Mouse (Mus musculus): ENCODE measurements around the gene Stat2. TPM values are rescaled to one million over a fixed set of nuclear protein-coding genes. Genes with fewer than 3 reads are reported as not detected.
A peak's percentile ranks its signal among the peaks of the same experiment; 100 is the strongest.

Stat2 gene
- polyA plus RNA-seq, 1 experiment from 2014 or later, result 16.7 TPM

GRCm38 (mm10) chr10:128336597-128336996 lies 66.2 kb downstream of the Stat2 start:
- no peaks in the 10 kb centered on the region for H3K36me3 ChIP-seq (ENCODE audit: control insufficient read depth, insufficient read depth, low read length)
- peak overlapping the region; percentile 91; the same call in 1 of the 2 replicates for H3K4me2 ChIP-seq
- H3K9me3 ChIP-seq (ENCODE audit: control insufficient read depth, low read length), result no peaks in the 10 kb centered on the region
- no peak overlapping the region for H3K4me3 ChIP-seq (ENCODE audit: low read depth, low read length)
- ATAC-seq (ENCODE audit: low FRiP score) (no peak), DNase-seq (ENCODE audit: low spot score, missing footprints) (peak; percentile 8)
- H3K9ac ChIP-seq (ENCODE audit: low read length), result no peak overlapping the region
- H3K27me3 ChIP-seq (ENCODE audit: control insufficient read depth, insufficient read depth, low read length), result no peaks in the 10 kb centered on the region
- peaks cover 14% of the 10 kb centered on the region for H3K4me1 ChIP-seq (ENCODE audit: control insufficient read depth, insufficient read depth, low read length)
- 90% methylated on average over 3 of the region's 3 CpGs for WGBS
- H3K27ac ChIP-seq (ENCODE audit: low read depth, low read length), result no peak overlapping the region

GRCm38 (mm10) chr10:128337306-128338181 lies 67.2 kb downstream of the Stat2 start, which contains the start of gene Cs:
Gene Cs (plus strand): TSS chr10:128337734.
- Histone ChIP-seq H3K4me3 (ENCODE audit: low read depth, low read length) (peak within 1 kb of the TSS; percentile 98), H3K9me3 (ENCODE audit: control insufficient read depth, low read length) (no peaks in the 10 kb centered on the region), H3K27me3 (ENCODE audit: control insufficient read depth, insufficient read depth, low read length) (no peaks in the 10 kb centered on the region), H3K36me3 (ENCODE audit: control insufficient read depth, insufficient read depth, low read length) (no peaks in the 10 kb centered on the region), H3K4me1 (ENCODE audit: control insufficient read depth, insufficient read depth, low read length) (peaks cover 14% of the 10 kb centered on the region), H3K9ac (ENCODE audit: low read length) (peak within 1 kb of the TSS; percentile 94), H3K4me2 (peak within 1 kb of the TSS; percentile 91), H3K27ac (ENCODE audit: low read depth, low read length) (peak within 1 kb of the TSS; percentile 83)
- WGBS, result 1% methylated on average over 61 of the region's 61 CpGs
- ATAC-seq (ENCODE audit: low FRiP score) (peak; percentile 99), DNase-seq (ENCODE audit: low spot score, missing footprints) (peak; percentile 98)

- Histone ChIP-seq H3K36me3 (ENCODE audit: control insufficient read depth, insufficient read depth, low read length) (no peaks in the 10 kb centered on the region), H3K27ac (ENCODE audit: low read depth, low read length) (peak overlapping the region; percentile 83), H3K27me3 (ENCODE audit: control insufficient read depth, insufficient read depth, low read length) (no peaks in the 10 kb centered on the region), H3K4me1 (ENCODE audit: control insufficient read depth, insufficient read depth, low read length) (peaks cover 14% of the 10 kb centered on the region), H3K9me3 (ENCODE audit: control insufficient read depth, low read length) (no peaks in the 10 kb centered on the region), H3K4me3 (ENCODE audit: low read depth, low read length) (peak overlapping the region; percentile 98), H3K9ac (ENCODE audit: low read length) (peak overlapping the region; percentile 94), H3K4me2 (peak overlapping the region; percentile 91)
- DNase-seq (ENCODE audit: low spot score, missing footprints), result no peak
- ATAC-seq (ENCODE audit: low FRiP score), result no peak
- WGBS, result 26% methylated on average over 5 of the region's 5 CpGs
Observed at GRCm38 (mm10) chr10:128338415-128338814, 68.1 kb downstream of the Stat2 start.

- 73% methylated on average over 2 of the region's 2 CpGs for WGBS
- Histone ChIP-seq H3K36me3 (ENCODE audit: control insufficient read depth, insufficient read depth, low read length) (no peaks in the 10 kb centered on the region), H3K27ac (ENCODE audit: low read depth, low read length) (no peak overlapping the region), H3K27me3 (ENCODE audit: control insufficient read depth, insufficient read depth, low read length) (no peaks in the 10 kb centered on the region), H3K4me3 (ENCODE audit: low read depth, low read length) (peak overlapping the region; percentile 98; the same call in 1 of the 2 replicates), H3K4me1 (ENCODE audit: control insufficient read depth, insufficient read depth, low read length) (peaks cover 14% of the 10 kb centered on the region), H3K4me2 (peak overlapping the region; percentile 91), H3K9ac (ENCODE audit: low read length) (peak overlapping the region; percentile 94; the same call in 1 of the 2 replicates), H3K9me3 (ENCODE audit: control insufficient read depth, low read length) (no peaks in the 10 kb centered on the region)
- ATAC-seq (ENCODE audit: low FRiP score), result no peak
- no peak for DNase-seq (ENCODE audit: low spot score, missing footprints)
Observed at GRCm38 (mm10) chr10:128338948-128339347, 68.6 kb downstream of the Stat2 start.

- H3K4me3 ChIP-seq (ENCODE audit: low read depth, low read length), result no peak overlapping the region
- H3K36me3 ChIP-seq (ENCODE audit: control insufficient read depth, insufficient read depth, low read length), result no peaks in the 10 kb centered on the region
- 86% methylated on average over 2 of the region's 2 CpGs for WGBS
- ATAC-seq (ENCODE audit: low FRiP score), result no peak
- H3K9me3 ChIP-seq (ENCODE audit: control insufficient read depth, low read length), result no peaks in the 10 kb centered on the region
- no peak overlapping the region for H3K9ac ChIP-seq (ENCODE audit: low read length)
- no peak for DNase-seq (ENCODE audit: low spot score, missing footprints)
- H3K4me1 ChIP-seq (ENCODE audit: control insufficient read depth, insufficient read depth, low read length), result peaks cover 14% of the 10 kb centered on the region
- no peak overlapping the region for H3K4me2 ChIP-seq
- H3K27ac ChIP-seq (ENCODE audit: low read depth, low read length), result no peak overlapping the region
- no peaks in the 10 kb centered on the region for H3K27me3 ChIP-seq (ENCODE audit: control insufficient read depth, insufficient read depth, low read length)
Observed at GRCm38 (mm10) chr10:128340257-128340656, 69.9 kb downstream of the Stat2 start.

Other genes starting within 250 kb of the Stat2 start
- gene Naca, start 235.0 kb upstream of the Stat2 start, polyA plus RNA-seq (2014; fragmentation: Nextera tagmentation; extraction: Ambion mirVana), result 915 and 936 TPM in 2 replicates
- gene Ptges3, start 211.6 kb upstream of the Stat2 start, polyA plus RNA-seq (2014; fragmentation: Nextera tagmentation; extraction: Ambion mirVana), result 686 and 692 TPM in 2 replicates
- 2,316 and 2,383 TPM in 2 replicates for gene Atp5b, start 187.3 kb upstream of the Stat2 start, polyA plus RNA-seq (2014; fragmentation: Nextera tagmentation; extraction: Ambion mirVana)
- gene Baz2a, start 179.0 kb upstream of the Stat2 start, polyA plus RNA-seq (2014; fragmentation: Nextera tagmentation; extraction: Ambion mirVana), result 20.2 and 21.0 TPM in 2 replicates
- gene Rbms2, start 90.3 kb upstream of the Stat2 start, polyA plus RNA-seq (2014; fragmentation: Nextera tagmentation; extraction: Ambion mirVana), result 19.7 TPM in 2 replicates
- 0.72 and 0.82 TPM in 2 replicates for gene Gls2, start 76.1 kb upstream of the Stat2 start, polyA plus RNA-seq (2014; fragmentation: Nextera tagmentation; extraction: Ambion mirVana)
- gene Spryd4, start 58.8 kb upstream of the Stat2 start, polyA plus RNA-seq (2014; fragmentation: Nextera tagmentation; extraction: Ambion mirVana), result 25.7 and 27.5 TPM in 2 replicates
- gene Mip, start 44.7 kb upstream of the Stat2 start, polyA plus RNA-seq (2014; fragmentation: Nextera tagmentation; extraction: Ambion mirVana), result 0.12 TPM in 1 of 2 replicates, not detected in the other
- 48.1 and 52.5 TPM in 2 replicates for gene Timeless, start 38.5 kb upstream of the Stat2 start, polyA plus RNA-seq (2014; fragmentation: Nextera tagmentation; extraction: Ambion mirVana)
- gene Apon, start 16.5 kb upstream of the Stat2 start, polyA plus RNA-seq (2014; fragmentation: Nextera tagmentation; extraction: Ambion mirVana), result 0.22 and 0.57 TPM in 2 replicates
- not detected in 2 replicates for gene Apof, start 1.9 kb upstream of the Stat2 start, polyA plus RNA-seq (2014; fragmentation: Nextera tagmentation; extraction: Ambion mirVana)
- not detected in 2 replicates for gene Il23a, start 28.2 kb downstream of the Stat2 start, polyA plus RNA-seq (2014; fragmentation: Nextera tagmentation; extraction: Ambion mirVana)
- 37.2 and 37.5 TPM in 2 replicates for gene Pan2, start 32.8 kb downstream of the Stat2 start, polyA plus RNA-seq (2014; fragmentation: Nextera tagmentation; extraction: Ambion mirVana)
- 222 and 239 TPM in 2 replicates for gene Cnpy2, start 51.9 kb downstream of the Stat2 start, polyA plus RNA-seq (2014; fragmentation: Nextera tagmentation; extraction: Ambion mirVana)
- 236 and 248 TPM in 2 replicates for gene Cs, start 67.2 kb downstream of the Stat2 start, polyA plus RNA-seq (2014; fragmentation: Nextera tagmentation; extraction: Ambion mirVana)
- 23.1 and 23.4 TPM in 2 replicates for gene Coq10a, start 98.4 kb downstream of the Stat2 start, polyA plus RNA-seq (2014; fragmentation: Nextera tagmentation; extraction: Ambion mirVana)
- 7.5 and 8.6 TPM in 2 replicates for gene Ankrd52, start 106.6 kb downstream of the Stat2 start, polyA plus RNA-seq (2014; fragmentation: Nextera tagmentation; extraction: Ambion mirVana)
- gene Slc39a5, start 130.7 kb downstream of the Stat2 start, polyA plus RNA-seq (2014; fragmentation: Nextera tagmentation; extraction: Ambion mirVana), result not detected in 2 replicates
- 131 and 154 TPM in 2 replicates for gene Nabp2, start 140.9 kb downstream of the Stat2 start, polyA plus RNA-seq (2014; fragmentation: Nextera tagmentation; extraction: Ambion mirVana)
- gene Rnf41, start 141.1 kb downstream of the Stat2 start, polyA plus RNA-seq (2014; fragmentation: Nextera tagmentation; extraction: Ambion mirVana), result 43.1 and 43.8 TPM in 2 replicates
- 124 and 138 TPM in 2 replicates for gene Smarcc2, start 188.7 kb downstream of the Stat2 start, polyA plus RNA-seq (2014; fragmentation: Nextera tagmentation; extraction: Ambion mirVana)
- gene Myl6, start 223.6 kb downstream of the Stat2 start, polyA plus RNA-seq (2014; fragmentation: Nextera tagmentation; extraction: Ambion mirVana), result 683 and 746 TPM in 2 replicates
- 3.4 and 3.7 TPM in 2 replicates for gene Myl6b, start 228.1 kb downstream of the Stat2 start, polyA plus RNA-seq (2014; fragmentation: Nextera tagmentation; extraction: Ambion mirVana)

All from midbrain, embryonic 11.5 days (tissue).